Mouse (Mus musculus) small intestine, adult 2 months (tissue): ENCODE measurements around the gene Atg2a.

Source experiments
- CTCF ChIP-seq: fragments of 200-500 bp; IDR thresholded peaks from 2 replicates; pipeline ENCODE4 v1.5.1; 2012; ENCODE audit warnings: low read depth, mild to moderate bottlenecking, control low read depth, inconsistent platforms, low read length, moderate library complexity, mixed read lengths; ENCODE audit not compliant: insufficient replicate concordance, insufficient read length; ENCODE audit errors: extremely low read depth
- POLR2A ChIP-seq: fragments of 200-500 bp; IDR thresholded peaks from 2 replicates; pipeline ENCODE4 v1.6.1; 2012; ENCODE audit warnings: low read depth, mild to moderate bottlenecking, control low read depth, inconsistent platforms, low read length, moderate library complexity

- TF ChIP-seq CTCF = no peak
- TF ChIP-seq POLR2A = no peak; the same call in 1 of the 2 replicates
These were observed 37.1 kb downstream of the Atg2a start for GRCm38 (mm10) chr19:6278439-6279073.
